Mouse (Mus musculus) c-Kit-positive CD71-positive TER-119-positive erythroid progenitor cells, embryonic 14.5 days (primary cell): ENCODE results near the gene Kcnip1.

Experiments used
- DNase-seq: peaks from one replicate; pipeline ENCODE4 v3.0.0-alpha.2; 2013; ENCODE audit warnings: low spot score

Kcnip1 gene

GRCm38 (mm10) chr11:33751503-33751902, 241.4 kb downstream of the Kcnip1 start:
- DNase-seq: no peak

- DNase-seq: no peak
These were observed 243.0 kb downstream of the Kcnip1 start for GRCm38 (mm10) chr11:33749979-33750378.

- DNase-seq: no peak
These were observed 243.5 kb downstream of the Kcnip1 start for GRCm38 (mm10) chr11:33749408-33749807.

GRCm38 (mm10) chr11:33748754-33749153, 244.2 kb downstream of the Kcnip1 start:
- DNase-seq: no peak

- DNase-seq: no peak
These were observed 245.5 kb downstream of the Kcnip1 start for GRCm38 (mm10) chr11:33747402-33747955.

GRCm38 (mm10) chr11:33746402-33746801, 246.6 kb downstream of the Kcnip1 start:
- DNase-seq: no peak

GRCm38 (mm10) chr11:33745821-33746329, 247.1 kb downstream of the Kcnip1 start:
- no peak for DNase-seq

GRCm38 (mm10) chr11:33744429-33744828, 248.5 kb downstream of the Kcnip1 start:
- DNase-seq: no peak

- DNase-seq: no peak
These were observed 252.8 kb downstream of the Kcnip1 start for GRCm38 (mm10) chr11:33740187-33740586.

GRCm38 (mm10) chr11:33736426-33736825, 256.5 kb downstream of the Kcnip1 start:
- no peak for DNase-seq

- DNase-seq: peak; percentile 9
These were observed 259.7 kb downstream of the Kcnip1 start for GRCm38 (mm10) chr11:33733269-33733668.

GRCm38 (mm10) chr11:33732358-33732757, 260.6 kb downstream of the Kcnip1 start:
- DNase-seq: no peak

GRCm38 (mm10) chr11:33721297-33721696, 271.7 kb downstream of the Kcnip1 start:
- DNase-seq: peak; percentile 31

GRCm38 (mm10) chr11:33706777-33707176, 286.2 kb downstream of the Kcnip1 start:
- no peak for DNase-seq

GRCm38 (mm10) chr11:33701958-33702459, 290.9 kb downstream of the Kcnip1 start:
- DNase-seq: no peak

GRCm38 (mm10) chr11:33701236-33701957, 291.6 kb downstream of the Kcnip1 start:
- no peak for DNase-seq

- DNase-seq: no peak
These were observed 292.2 kb downstream of the Kcnip1 start for GRCm38 (mm10) chr11:33700725-33701124.

- no peak for DNase-seq
These were observed 302.8 kb downstream of the Kcnip1 start for GRCm38 (mm10) chr11:33690181-33690580.

- DNase-seq: no peak
These were observed 307.0 kb downstream of the Kcnip1 start for GRCm38 (mm10) chr11:33685904-33686303.

GRCm38 (mm10) chr11:33680151-33680550, 312.8 kb downstream of the Kcnip1 start:
- peak; percentile 5 for DNase-seq

GRCm38 (mm10) chr11:33670105-33670965, 322.6 kb downstream of the Kcnip1 start:
- DNase-seq: no peak

- DNase-seq: no peak
These were observed 324.6 kb downstream of the Kcnip1 start for GRCm38 (mm10) chr11:33668376-33668775.
